Mouse (Mus musculus) G1E (cell line): Measurements from ENCODE around the gene Ces2b.

Source experiments
- CTCF ChIP-seq: IDR thresholded peaks from 2 replicates; pipeline ENCODE4 v1.5.1; 2012; ENCODE audit warnings: low read depth, low read length, inconsistent platforms, mixed read lengths
- GATA1 ChIP-seq: IDR thresholded peaks from 2 replicates; pipeline ENCODE4 v1.6.1; 2012; ENCODE audit warnings: borderline replicate concordance, low read length, inconsistent platforms, mixed read lengths
- POLR2AphosphoS5 ChIP-seq: IDR thresholded peaks from 2 replicates; pipeline ENCODE4 v1.6.1; 2012; ENCODE audit warnings: low read depth, low read length, inconsistent platforms; ENCODE audit not compliant: insufficient replicate concordance

DNA sequence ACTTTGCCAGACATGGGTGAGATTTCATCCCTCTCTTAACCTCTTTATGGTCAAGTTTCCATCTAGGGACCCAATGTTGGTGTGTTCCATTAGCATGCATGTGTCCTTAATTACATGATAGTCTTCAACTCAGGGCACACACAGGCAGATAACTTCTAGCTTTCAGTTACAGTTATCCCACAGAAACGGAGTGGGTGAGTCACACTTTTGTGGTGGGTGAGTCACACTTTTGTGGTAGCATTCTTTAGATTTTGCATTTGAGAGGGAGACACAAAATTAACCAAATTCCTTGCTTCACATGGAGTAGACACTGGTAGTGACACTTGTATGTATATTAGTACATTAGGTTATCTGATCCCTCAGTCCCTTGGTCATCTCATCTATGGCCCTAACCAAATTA lies 44.3 kb upstream of the Ces2b start:
- TF ChIP-seq CTCF, result no peak
- TF ChIP-seq GATA1, result no peak
- TF ChIP-seq POLR2AphosphoS5, result no peak
